Mouse (Mus musculus): ENCODE data around the gene Hoxd10. TPM values are rescaled to one million over a fixed set of nuclear protein-coding genes. Genes with fewer than 3 reads are reported as not detected.

Hoxd10 gene
- polyA plus RNA-seq, 1 experiment from 2014 or later = not detected

- Histone ChIP-seq H3K4me3 (replicated peaks; ENCODE audit: low read depth, low read length) (no peak overlapping the region), H3K27ac (replicated peaks; ENCODE audit: low read depth, low read length) (no peak overlapping the region), H3K4me2 (ENCODE audit: low read length) (no peak overlapping the region), H3K36me3 (ENCODE audit: control insufficient read depth, insufficient read depth, low read length) (no peaks in the 10 kb centered on the region), H3K9me3 (ENCODE audit: control insufficient read depth, low read length) (no peaks in the 10 kb centered on the region), H3K4me1 (ENCODE audit: control insufficient read depth, insufficient read depth, low read length) (0 out of 2 replicates have a peak, but pooled peaks cover 4% of the 10 kb centered on the region), H3K9ac (replicated peaks; ENCODE audit: low read length) (no peak overlapping the region), H3K27me3 (ENCODE audit: control insufficient read depth, insufficient read depth, low read length) (peaks cover 98% of the 10 kb centered on the region)
- 15% methylated on average over 4 of the region's 4 CpGs for WGBS
- ATAC-seq (ENCODE audit: low FRiP score, low TSS enrichment) (no peak), DNase-seq (no peak)
Measured at GRCm38 (mm10) chr2:74685059-74685603, 6.6 kb upstream of the Hoxd10 start.

GRCm38 (mm10) chr2:74686301-74686987 is 5.3 kb upstream of the Hoxd10 start:
- Histone ChIP-seq H3K27me3 (ENCODE audit: control insufficient read depth, insufficient read depth, low read length) (peaks cover 95% of the 10 kb centered on the region), H3K36me3 (ENCODE audit: control insufficient read depth, insufficient read depth, low read length) (no peaks in the 10 kb centered on the region), H3K4me3 (replicated peaks; ENCODE audit: low read depth, low read length) (no peak overlapping the region), H3K4me2 (ENCODE audit: low read length) (no peak overlapping the region), H3K9me3 (ENCODE audit: control insufficient read depth, low read length) (no peaks in the 10 kb centered on the region; the same call in 1 of the 2 replicates), H3K9ac (replicated peaks; ENCODE audit: low read length) (no peak overlapping the region), H3K4me1 (ENCODE audit: control insufficient read depth, insufficient read depth, low read length) (0 out of 2 replicates have a peak, but pooled peaks cover 4% of the 10 kb centered on the region), H3K27ac (replicated peaks; ENCODE audit: low read depth, low read length) (no peak overlapping the region)
- DNase-seq (peak; percentile 88), ATAC-seq (ENCODE audit: low FRiP score, low TSS enrichment) (no peak)
- 5% methylated on average over 17 of the region's 17 CpGs for WGBS

- no peak overlapping the region for H3K4me2 ChIP-seq (ENCODE audit: low read length)
- no peaks in the 10 kb centered on the region for H3K36me3 ChIP-seq (ENCODE audit: control insufficient read depth, insufficient read depth, low read length)
- DNase-seq (no peak), ATAC-seq (ENCODE audit: low FRiP score, low TSS enrichment) (no peak)
- under 1% methylated on average over 27 of the region's 27 CpGs for WGBS
- H3K27me3 ChIP-seq (ENCODE audit: control insufficient read depth, insufficient read depth, low read length) = peaks cover 95% of the 10 kb centered on the region
- 0 out of 2 replicates have a peak, but pooled peaks cover 4% of the 10 kb centered on the region for H3K4me1 ChIP-seq (ENCODE audit: control insufficient read depth, insufficient read depth, low read length)
- H3K9ac ChIP-seq (replicated peaks; ENCODE audit: low read length) = no peak overlapping the region
- no peaks in the 10 kb centered on the region; the same call in 1 of the 2 replicates for H3K9me3 ChIP-seq (ENCODE audit: control insufficient read depth, low read length)
- H3K27ac ChIP-seq (replicated peaks; ENCODE audit: low read depth, low read length) = no peak overlapping the region
- H3K4me3 ChIP-seq (replicated peaks; ENCODE audit: low read depth, low read length) = no peak overlapping the region
Measured at GRCm38 (mm10) chr2:74686988-74687697, 4.6 kb upstream of the Hoxd10 start.

- ATAC-seq (ENCODE audit: low FRiP score, low TSS enrichment) = no peak
- no peak overlapping the region for H3K4me3 ChIP-seq (replicated peaks; ENCODE audit: low read depth, low read length)
- H3K36me3 ChIP-seq (ENCODE audit: control insufficient read depth, insufficient read depth, low read length) = no peaks in the 10 kb centered on the region
- H3K4me2 ChIP-seq (ENCODE audit: low read length) = no peak overlapping the region
- DNase-seq = no peak
- no peak overlapping the region for H3K9ac ChIP-seq (replicated peaks; ENCODE audit: low read length)
- H3K27ac ChIP-seq (replicated peaks; ENCODE audit: low read depth, low read length) = no peak overlapping the region
- no peaks in the 10 kb centered on the region for H3K4me1 ChIP-seq (ENCODE audit: control insufficient read depth, insufficient read depth, low read length)
- H3K27me3 ChIP-seq (ENCODE audit: control insufficient read depth, insufficient read depth, low read length) = peaks cover 95% of the 10 kb centered on the region
- H3K9me3 ChIP-seq (ENCODE audit: control insufficient read depth, low read length) = no peaks in the 10 kb centered on the region; the same call in 1 of the 2 replicates
- 1% methylated on average over 31 of the region's 31 CpGs for WGBS
Measured at GRCm38 (mm10) chr2:74687698-74688555, 3.8 kb upstream of the Hoxd10 start.

GRCm38 (mm10) chr2:74688795-74689573 is 2.7 kb upstream of the Hoxd10 start:
- WGBS = 3% methylated on average over 12 of the region's 12 CpGs
- no peaks in the 10 kb centered on the region; the same call in 1 of the 2 replicates for H3K9me3 ChIP-seq (ENCODE audit: control insufficient read depth, low read length)

GRCm38 (mm10) chr2:74689574-74690337 is 2.0 kb upstream of the Hoxd10 start:
- no peak overlapping the region for H3K4me3 ChIP-seq (replicated peaks; ENCODE audit: low read depth, low read length)
- no peaks in the 10 kb centered on the region for H3K4me1 ChIP-seq (ENCODE audit: control insufficient read depth, insufficient read depth, low read length)
- no peaks in the 10 kb centered on the region; the same call in 1 of the 2 replicates for H3K9me3 ChIP-seq (ENCODE audit: control insufficient read depth, low read length)
- no peaks in the 10 kb centered on the region for H3K36me3 ChIP-seq (ENCODE audit: control insufficient read depth, insufficient read depth, low read length)
- WGBS = 1% methylated on average over 24 of the region's 24 CpGs
- ATAC-seq (ENCODE audit: low FRiP score, low TSS enrichment) (no peak), DNase-seq (no peak)
- peaks cover 95% of the 10 kb centered on the region for H3K27me3 ChIP-seq (ENCODE audit: control insufficient read depth, insufficient read depth, low read length)
- H3K9ac ChIP-seq (replicated peaks; ENCODE audit: low read length) = no peak overlapping the region
- no peak overlapping the region for H3K27ac ChIP-seq (replicated peaks; ENCODE audit: low read depth, low read length)
- no peak overlapping the region for H3K4me2 ChIP-seq (ENCODE audit: low read length)

More at GRCm38 (mm10) chr2:74688795-74689573, 2.7 kb upstream of the Hoxd10 start:
- H3K36me3 ChIP-seq (ENCODE audit: control insufficient read depth, insufficient read depth, low read length) = no peaks in the 10 kb centered on the region
- H3K4me3 ChIP-seq (replicated peaks; ENCODE audit: low read depth, low read length) = no peak overlapping the region
- H3K27me3 ChIP-seq (ENCODE audit: control insufficient read depth, insufficient read depth, low read length) = peaks cover 95% of the 10 kb centered on the region
- ATAC-seq (ENCODE audit: low FRiP score, low TSS enrichment) = no peak
- no peak overlapping the region for H3K9ac ChIP-seq (replicated peaks; ENCODE audit: low read length)
- H3K27ac ChIP-seq (replicated peaks; ENCODE audit: low read depth, low read length) = no peak overlapping the region
- H3K4me2 ChIP-seq (ENCODE audit: low read length) = no peak overlapping the region
- H3K4me1 ChIP-seq (ENCODE audit: control insufficient read depth, insufficient read depth, low read length) = no peaks in the 10 kb centered on the region
- no peak for DNase-seq

- 8% methylated on average over 8 of the region's 8 CpGs for WGBS
- no peaks in the 10 kb centered on the region for H3K4me1 ChIP-seq (ENCODE audit: control insufficient read depth, insufficient read depth, low read length)
- no peaks in the 10 kb centered on the region; the same call in 1 of the 2 replicates for H3K9me3 ChIP-seq (ENCODE audit: control insufficient read depth, low read length)
- no peak for DNase-seq
- H3K4me2 ChIP-seq (ENCODE audit: low read length) = no peak overlapping the region
- ATAC-seq (ENCODE audit: low FRiP score, low TSS enrichment) = no peak
- H3K27me3 ChIP-seq (ENCODE audit: control insufficient read depth, insufficient read depth, low read length) = peaks cover 95% of the 10 kb centered on the region
- H3K4me3 ChIP-seq (replicated peaks; ENCODE audit: low read depth, low read length) = no peak overlapping the region
- H3K9ac ChIP-seq (replicated peaks; ENCODE audit: low read length) = no peak overlapping the region
- H3K36me3 ChIP-seq (ENCODE audit: control insufficient read depth, insufficient read depth, low read length) = no peaks in the 10 kb centered on the region
- no peak overlapping the region for H3K27ac ChIP-seq (replicated peaks; ENCODE audit: low read depth, low read length)
Measured at GRCm38 (mm10) chr2:74690338-74690716, 1.4 kb upstream of the Hoxd10 start.

All from midbrain, embryonic 14.5 days (tissue).